Mouse (Mus musculus): Measurements from ENCODE around the gene Npas2.

- no peak for TF ChIP-seq CTCF (IDR thresholded peaks at IDR 0.05; ENCODE audit: extremely low read depth, insufficient read length, insufficient replicate concordance, low read depth, low read length)
- TF ChIP-seq POLR2A (IDR thresholded peaks at IDR 0.05; ENCODE audit: low read depth, low read length) = no peak
These were observed 198.1 kb downstream of the Npas2 start for GRCm38 (mm10) chr1:39391652-39392051.
